Mouse (Mus musculus): ENCODE measurements around the gene Ttyh1.

- TF ChIP-seq CTCF (IDR thresholded peaks at IDR 0.05; ENCODE audit: low read depth) (no peak), EP300 (optimal IDR thresholded peaks at IDR 0.05) (no peak)
Observed at GRCm38 (mm10) chr7:4142796-4143445, 23.7 kb downstream of the Ttyh1 start.

Data from stomach, postnatal 0 days (tissue).